Mouse (Mus musculus) heart, postnatal 4 days (tissue): ENCODE data around the gene 1700020N15Rik. TPM values are rescaled to one million over a fixed set of nuclear protein-coding genes. Genes with fewer than 3 reads are reported as not detected.
"Not testable (repeated sequence)": the region's sequence is repeated elsewhere in the genome, so short reads cannot be mapped to it uniquely, and the experiment has no call there.

ENCODE experiments used
- DNase-seq: peaks from one replicate; pipeline ENCODE4 v3.0.0; 2021
- total RNA-seq, 2 experiments: library from RNA; stranded (reverse); gene quantifications; 2 replicates each; pipeline ENCODE4 v1.2.3; 2021

1700020N15Rik gene
- not detected for total RNA-seq

- DNase-seq, result not testable (repeated sequence)
These were observed at the start of gene 1700020N15Rik for GRCm38 (mm10) chrX:69945000-69945399. Gene 1700020N15Rik (plus strand): TSS chrX:69945300.

DNA sequence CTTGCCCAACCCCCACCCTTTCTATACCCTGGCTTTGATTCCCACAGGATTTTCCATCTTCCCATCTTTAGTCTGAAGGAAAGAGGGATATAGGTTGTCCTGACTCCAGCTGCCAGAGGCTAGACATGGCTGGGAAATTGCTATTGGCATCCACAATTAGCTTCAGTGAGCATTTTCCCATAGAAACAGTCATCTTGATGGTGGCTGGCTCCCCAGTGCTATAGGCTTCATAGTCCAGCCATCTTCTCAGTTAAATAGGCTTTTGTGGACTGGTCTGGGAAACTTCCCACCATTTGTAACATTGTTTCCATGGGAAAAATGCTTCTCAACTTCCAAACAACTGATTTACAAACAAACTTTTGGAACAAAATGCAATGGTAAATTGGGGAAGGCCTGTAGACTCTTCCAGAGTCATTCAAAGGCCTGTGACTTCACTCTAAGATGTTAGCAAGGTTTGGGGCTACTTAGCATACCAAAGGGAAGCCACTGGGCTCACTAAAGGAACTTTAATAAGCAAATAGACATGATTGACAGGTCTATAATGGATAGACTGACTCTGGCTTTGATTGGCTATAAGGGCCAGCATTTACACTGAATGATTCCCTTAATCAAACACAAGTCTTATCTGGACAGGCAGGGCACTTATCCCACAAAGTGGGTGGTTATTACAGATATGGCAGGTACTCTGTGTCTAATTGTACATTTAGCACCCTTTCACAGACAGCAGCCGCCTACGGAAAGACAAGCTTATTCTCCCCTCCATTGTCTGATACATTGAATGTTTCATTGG is 31.9 kb downstream of the 1700020N15Rik start:
- no peak for DNase-seq
